Mouse (Mus musculus) heart, postnatal 4 days (tissue): ENCODE data around the gene Gm28043. TPM values are rescaled to one million over a fixed set of nuclear protein-coding genes. Genes with fewer than 3 reads are reported as not detected.
"Not testable (repeated sequence)": the region's sequence is repeated elsewhere in the genome, so short reads cannot be mapped to it uniquely, and the experiment has no call there.

Experiments used
- DNase-seq: peaks from one replicate; pipeline ENCODE4 v3.0.0; 2021
- total RNA-seq, 2 experiments: library from RNA; stranded (reverse); gene quantifications; 2 replicates each; pipeline ENCODE4 v1.2.3; 2021

The Gm28043 gene
- total RNA-seq, 2 experiments from 2014 or later, result 2.5 to 2.6 TPM

DNA sequence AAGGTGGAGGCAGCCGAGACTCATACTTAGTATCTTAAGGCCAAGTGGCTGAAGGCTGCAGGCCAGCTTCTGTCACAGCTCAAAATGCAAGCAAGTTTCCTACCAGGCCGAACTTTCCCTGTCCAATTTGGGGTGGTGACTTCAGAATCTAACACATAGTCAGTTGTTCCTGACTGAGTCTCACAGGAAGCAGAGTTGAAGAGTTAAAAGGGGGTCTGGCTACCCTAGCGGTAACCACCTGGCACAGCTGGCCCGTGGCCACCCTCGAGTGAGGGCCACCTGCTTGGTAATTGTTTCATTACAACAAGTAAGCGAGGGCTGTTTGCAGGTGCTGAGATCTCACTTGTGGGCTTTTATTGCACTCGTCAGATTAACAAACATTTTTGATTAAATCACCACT, 97.9 kb downstream of the Gm28043 start:
- no peak for DNase-seq

DNA sequence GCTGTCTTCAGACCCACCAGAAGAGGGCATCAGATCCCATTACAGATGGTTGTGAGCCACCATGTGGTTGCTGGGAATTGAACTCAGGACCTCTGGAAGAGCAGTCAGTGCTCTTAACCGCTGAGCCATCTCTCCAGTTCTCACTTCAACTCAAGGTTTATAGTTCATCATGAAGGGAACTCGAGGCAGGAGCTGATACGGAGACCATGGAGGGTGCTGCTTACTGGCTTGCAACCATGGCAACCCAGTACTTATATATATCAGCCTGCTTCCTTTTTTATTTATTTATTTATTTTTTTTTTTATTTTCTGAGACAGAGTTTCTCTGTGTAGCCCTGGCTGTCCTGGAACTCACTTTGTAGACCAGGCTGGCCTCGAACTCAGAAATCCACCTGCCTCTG, 99.1 kb downstream of the Gm28043 start:
- DNase-seq, result not testable (repeated sequence)

DNA sequence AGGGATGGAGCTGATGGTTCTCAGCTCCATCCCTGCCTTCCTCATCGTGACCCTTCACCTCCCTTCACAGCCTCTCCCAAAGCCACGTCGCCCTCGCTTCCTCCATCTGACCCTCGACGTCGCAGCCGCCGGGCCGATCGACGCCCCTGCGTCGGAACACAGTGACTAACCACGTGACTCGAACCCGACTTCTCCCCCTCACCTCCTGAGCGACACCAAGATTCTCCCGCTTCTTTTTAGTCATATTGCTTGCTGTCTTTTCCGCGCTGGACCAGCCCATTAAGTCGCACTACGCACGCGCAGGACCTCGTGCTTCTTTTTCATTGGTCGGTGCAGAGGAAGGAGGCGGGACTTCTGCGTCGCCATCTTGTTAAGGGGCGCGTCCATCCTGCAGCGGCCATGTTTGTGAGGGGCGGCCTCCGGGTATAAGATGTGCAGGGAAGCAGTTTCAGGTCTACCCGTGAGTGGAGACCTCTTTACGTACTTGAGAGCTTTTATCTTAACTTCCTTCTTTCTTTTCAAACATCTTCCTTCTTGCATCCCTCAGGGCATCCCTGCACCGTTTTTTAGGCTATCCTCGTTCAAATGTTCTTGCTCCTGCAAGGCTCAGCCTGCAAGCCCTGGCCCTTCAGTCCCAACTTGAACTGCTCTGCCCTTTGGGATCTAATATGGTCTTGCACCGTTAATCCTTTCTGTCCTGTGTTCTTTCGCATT, 102.2 kb downstream of the Gm28043 start, which contains the start of gene Ccdc167:
Ccdc167 (minus strand) TSS at position 313 of the 714 bp plus-strand sequence.
- DNase-seq, result peak; percentile 98

DNA sequence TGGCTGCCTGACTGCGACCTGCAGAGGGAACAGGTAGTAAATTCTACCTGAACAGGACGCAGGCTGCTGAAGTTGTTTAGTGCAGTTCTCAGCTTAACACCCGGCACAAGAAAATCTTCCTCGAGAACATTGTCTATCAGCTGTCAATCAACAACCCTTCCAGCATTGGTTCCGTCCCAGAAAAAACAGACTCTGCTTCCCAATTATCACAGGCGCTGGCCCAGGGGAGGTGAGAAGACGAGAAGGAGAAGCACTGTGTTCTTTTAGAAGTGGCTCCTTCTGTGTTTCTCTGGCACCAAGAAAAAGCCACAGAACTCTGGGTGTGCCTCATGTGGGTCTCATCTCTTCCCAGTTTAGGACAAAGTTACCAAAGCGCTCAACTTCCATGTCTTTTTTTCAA, 104.0 kb downstream of the Gm28043 start:
- no peak for DNase-seq

DNA sequence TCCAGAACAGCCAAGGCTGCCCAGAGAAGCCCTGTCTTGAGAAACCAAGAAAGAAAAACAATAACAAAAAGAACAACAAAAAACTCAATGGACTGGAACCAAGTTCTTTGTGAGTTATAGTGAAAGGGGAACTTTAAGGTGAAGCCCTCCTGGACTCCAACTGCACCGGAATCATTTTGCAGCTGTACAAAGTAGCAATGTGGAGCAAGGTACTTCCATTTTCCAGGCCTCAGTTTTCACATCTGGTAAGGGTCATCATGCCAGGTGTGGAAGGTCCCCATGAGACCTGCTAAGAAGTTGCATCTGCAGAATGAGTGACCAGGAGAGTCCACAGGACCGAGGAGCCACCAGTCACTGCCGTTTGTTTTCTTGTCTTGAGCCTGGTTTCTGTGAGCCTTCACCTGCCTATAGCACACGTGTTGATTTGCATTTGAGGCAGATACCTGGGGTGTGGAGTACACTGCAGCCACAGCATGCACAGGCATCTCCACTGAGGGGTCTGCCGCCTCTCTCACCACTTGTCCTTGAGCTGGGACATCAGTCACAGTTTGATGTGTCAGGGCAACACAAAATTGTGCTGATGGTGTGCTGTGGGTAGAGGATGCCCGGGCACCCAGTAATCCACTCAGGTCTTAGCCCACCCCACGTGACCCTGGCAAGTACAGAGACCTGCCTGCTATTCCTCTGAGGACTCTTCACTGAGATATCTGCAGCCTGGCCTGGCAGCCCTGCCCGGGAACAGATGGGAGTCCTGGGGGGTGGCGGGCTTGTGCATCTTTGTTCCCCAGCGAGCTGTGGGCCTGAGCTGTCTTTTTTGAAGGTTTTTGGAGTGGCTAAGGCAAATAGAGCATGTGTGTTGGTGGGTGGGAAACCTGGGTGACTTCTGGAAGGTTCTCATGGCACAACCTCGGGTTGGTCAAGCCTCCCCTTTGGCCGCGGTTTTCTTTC, 105.2 kb downstream of the Gm28043 start:
- no peak for DNase-seq

DNA sequence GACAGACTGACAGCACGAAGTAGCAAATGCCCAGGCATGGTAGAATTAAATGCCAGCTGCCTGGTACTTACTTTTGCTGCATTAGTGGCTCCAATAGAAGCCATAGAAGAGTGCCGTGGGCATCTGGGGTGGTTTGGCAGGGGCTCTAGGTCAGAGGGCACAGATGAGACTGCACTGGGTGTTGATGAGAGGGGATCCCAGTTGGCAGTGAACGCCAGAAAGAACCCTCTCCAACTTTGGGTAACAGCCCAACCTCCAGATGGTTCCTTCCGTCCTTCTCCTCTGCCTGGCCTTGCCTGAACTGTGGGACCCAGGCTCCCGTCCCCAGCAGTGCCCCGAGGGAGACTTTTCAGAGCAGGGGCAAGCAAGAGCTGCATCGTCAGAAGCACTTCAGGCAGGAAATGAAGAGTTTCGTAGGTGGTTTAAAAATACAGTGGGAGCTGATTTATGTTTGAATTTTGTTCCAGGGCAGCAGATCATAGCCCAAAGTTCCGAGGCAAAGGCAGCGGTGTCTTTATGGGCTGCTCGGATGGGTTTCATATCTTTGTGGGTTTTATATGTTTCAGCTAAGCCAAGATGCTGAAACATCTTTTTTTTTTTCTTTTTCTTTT, 106.2 kb downstream of the Gm28043 start:
- no peak for DNase-seq

DNA sequence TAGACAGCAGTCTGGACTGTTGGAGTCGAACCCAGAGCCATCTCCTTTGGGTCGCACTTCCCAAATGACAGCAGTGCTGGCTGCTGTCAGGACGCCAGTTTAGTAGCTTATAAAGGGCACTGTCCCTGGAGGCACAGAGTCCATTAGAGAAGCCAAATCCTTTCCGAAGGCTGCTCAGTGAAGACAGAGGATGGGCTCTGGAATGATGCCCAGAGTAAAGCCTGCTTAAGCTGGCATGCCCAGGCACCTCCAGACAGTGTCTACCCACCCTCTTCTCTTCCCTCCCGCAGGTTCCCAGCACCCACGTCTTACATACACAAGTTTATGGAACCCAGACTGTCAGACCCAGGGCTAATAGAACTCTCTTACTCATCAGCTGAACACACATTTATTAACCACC, 109.9 kb downstream of the Gm28043 start:
- DNase-seq, result no peak

DNA sequence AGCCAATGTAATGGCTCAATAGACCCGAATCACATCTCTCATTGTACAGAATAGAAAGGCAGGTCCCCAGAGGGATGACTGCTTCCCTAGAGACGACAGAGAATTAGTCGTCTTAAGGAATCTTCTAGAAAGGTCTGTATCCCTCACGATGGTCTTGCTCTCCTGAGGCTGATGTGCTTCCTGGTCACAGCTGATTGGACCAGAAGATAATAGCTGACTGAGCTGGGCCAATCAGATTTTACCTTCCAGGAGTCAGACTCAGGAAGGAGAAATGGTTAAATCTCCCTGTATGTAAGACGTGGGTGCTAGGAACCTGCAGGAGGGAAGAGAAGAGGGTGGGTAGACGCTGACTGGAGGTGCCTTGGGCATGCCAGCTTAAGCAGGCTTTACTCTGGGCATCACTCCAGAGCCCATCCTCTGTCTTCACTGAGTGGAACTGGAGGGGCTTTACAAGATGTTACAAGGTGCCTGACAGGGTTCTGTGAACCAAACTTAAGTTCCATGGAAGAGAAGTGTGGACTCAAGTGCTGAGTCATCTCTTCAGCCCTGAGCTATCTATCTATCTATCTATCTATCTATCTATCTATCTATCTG, 110.4 kb downstream of the Gm28043 start:
- DNase-seq, result no peak

DNA sequence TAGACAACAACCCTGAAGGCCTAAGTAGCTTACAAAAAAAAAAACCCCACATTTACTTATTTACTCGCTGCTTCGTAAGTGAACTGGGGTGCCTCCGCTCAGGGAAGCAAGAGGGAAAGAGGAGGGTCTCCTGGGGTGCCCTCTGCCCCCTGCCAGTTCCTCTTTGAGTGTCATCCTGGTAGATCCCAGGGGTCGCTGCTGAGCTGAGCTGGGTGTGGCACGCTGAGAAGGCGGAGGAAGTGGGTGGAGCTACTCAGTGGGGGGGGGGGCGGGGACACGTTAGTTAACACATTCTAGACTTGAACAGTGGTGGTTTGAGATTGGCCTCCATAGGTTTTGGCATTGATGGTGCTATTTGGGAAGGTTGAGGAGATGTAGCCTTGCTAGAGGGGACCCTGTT, 113.4 kb downstream of the Gm28043 start:
- DNase-seq, result no peak

DNA sequence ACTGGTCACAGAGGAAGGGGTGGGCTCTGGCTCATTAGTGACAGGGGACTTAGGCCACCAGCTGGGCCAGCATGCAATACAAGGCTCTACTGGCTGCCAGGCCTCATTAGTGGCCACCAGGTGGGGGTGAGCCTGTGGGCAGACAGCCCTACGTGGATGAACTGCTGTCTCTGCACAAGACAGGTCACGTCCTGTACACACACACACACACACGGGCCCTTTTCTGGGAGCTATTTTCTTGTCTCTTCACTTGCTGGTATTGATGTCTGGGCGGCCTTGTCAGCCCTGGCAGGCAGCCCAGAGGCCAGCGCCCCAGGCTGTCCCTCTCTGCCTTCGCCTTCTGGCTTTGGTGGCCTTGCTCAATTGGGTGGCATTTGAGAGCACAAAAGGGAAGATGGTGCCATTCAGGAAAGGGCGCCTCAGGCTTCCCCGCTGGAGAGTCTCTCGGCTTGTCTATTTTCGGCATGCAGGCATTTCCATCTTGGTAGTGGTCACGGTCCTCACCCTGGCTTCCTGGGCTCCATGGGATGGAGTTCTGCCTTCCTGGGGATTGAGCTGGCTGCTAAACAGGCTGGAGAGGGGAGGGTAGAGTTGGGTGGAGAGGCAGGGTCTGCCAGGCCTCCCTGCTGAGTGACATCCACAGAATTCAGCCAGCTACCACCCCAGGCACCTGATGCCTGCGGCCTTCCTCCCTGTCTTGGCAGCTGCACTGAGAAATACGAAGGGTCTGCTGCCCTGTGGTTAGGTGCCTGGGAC, 116.0 kb downstream of the Gm28043 start:
- peak; percentile 47 for DNase-seq

DNA sequence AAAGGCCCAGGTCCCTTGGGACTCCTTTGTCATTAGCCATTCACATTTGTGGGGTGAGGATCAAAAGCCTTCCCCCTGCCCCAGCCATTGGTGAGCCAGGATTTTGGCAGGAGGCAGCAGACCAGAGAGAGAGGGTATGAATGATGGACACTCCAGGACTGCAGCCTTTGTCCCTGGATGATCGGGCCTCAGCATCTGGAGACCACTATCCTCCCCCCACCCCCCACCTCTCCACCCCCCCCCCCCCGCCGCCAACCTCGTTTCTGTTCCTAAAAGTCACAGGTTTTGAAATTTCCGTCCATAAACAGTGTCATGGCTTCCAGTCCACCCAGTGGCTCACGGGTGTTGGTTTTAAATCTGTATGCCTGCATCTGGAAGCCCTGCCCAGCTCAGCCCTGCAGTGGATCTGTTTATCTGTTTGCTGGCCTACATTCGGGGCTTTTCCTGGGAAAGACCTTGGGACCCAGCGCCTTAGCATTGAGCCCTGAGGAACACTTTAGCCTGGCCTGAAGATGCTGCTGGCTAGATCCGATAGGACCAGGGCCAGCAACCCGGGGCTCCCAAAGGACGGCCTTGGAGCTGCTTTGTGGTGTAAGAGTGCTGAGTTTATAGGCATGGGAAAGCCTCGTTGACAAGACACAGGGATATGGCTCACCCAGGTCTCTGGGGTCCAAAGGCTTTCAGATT, 116.7 kb downstream of the Gm28043 start:
- no peak for DNase-seq

DNA sequence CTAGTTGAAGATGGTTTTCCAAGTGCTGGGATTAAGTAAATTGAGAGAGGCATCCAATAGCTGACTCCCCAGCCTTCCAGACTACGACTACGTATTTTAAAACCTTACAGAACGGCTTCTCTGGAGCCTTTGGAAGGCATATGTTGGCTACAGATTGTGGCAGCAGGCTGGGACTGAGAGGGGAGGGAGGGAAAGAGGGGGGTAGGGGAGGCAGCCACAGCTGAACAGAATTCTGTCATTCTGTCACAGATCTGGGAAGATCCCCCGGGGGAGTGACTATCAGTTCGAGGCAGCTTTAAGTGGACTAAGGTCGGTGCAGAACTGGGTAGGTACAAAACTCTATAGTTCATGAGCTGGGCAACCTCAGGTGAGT, 117.3 kb downstream of the Gm28043 start:
- no peak for DNase-seq

DNA sequence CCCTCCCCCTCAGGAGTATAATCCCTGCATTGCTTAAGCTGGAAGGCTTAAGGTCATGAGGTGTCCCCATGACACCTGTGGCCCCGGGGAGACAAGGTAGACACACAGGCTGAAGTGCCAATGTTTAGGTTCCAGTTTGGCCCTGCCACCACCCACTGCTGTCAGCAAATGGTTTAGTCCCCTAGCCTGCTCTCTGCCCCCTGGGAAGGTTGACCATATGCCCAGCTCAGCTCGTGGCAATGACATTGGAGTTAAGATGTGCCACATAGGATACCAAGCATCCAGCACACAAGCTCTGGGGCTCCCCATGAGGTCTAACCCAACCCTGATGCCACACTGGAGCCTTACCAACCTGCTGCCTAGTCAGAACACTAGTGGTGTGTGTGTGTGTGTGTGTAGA, 117.8 kb downstream of the Gm28043 start:
- DNase-seq, result no peak

DNA sequence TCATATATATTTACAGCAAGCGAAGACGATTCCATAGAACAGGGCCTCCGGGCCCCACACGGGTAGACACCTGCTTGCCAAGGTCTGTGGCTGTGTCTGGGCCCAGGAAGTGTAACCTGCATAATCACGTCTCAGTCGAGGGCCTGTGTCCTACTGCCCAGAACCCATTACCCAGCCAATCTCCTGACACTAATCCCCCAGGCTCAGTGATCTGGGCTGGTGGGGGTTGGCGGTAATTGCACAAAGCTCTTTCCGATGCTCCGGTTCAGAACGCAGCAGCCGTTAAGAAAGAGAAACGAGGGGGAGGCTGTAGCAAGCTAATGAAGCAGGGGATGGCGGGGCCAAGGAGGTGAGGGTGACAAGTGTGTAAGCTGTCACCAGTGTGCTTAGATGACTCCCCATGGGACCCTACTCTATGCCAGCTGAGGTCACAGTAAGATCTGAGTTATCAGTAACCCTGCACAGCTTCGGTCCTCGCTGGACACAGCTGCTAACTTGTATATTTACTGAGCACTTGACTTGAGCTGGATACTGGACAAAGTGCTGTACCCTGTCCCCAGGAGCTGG, 121.9 kb downstream of the Gm28043 start:
- DNase-seq, result no peak

DNA sequence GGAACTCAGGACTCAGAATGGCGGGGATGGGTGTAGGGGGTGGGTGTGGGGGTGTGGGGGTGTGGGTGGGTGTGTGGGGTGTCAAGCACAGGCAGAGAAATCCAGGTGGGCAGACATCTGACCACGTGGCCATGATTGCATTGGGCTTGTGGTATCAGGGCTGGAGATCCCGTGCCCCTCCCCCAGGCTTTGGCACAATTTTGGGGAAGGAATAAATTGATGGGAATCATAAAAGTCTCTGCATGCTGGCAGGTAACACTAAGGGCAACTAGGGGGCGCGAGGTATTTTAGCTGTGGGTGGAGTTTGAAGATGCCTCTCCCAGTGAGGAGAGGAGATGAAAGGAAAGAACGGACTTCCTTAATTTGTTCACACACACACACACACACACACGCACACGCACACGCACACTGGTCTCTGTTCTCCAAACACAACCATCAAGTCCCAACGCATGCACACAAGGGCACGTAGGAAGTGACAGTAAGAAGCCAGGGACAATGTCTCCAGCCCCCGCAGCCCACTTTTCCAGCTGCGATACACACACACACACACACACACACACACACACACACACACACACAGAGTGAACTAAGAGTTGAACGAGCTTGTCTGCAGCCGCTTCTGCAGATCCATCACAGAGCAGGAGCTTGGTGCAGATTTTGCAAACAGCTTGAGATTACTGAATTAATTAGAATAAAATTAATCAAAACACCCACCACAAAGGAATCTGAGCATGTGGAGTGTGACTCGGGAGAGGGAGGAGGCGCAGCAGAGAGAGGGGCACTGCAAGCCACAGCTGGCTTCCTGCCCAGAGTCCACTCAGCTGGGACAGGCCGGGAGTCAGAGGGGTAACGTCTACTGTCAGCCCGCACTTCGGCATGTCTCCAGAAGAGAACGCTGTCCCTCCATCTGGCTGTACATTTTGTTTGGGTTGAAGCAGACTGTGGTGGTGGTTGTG, 123.5 kb downstream of the Gm28043 start:
- peak; percentile 84 for DNase-seq

DNA sequence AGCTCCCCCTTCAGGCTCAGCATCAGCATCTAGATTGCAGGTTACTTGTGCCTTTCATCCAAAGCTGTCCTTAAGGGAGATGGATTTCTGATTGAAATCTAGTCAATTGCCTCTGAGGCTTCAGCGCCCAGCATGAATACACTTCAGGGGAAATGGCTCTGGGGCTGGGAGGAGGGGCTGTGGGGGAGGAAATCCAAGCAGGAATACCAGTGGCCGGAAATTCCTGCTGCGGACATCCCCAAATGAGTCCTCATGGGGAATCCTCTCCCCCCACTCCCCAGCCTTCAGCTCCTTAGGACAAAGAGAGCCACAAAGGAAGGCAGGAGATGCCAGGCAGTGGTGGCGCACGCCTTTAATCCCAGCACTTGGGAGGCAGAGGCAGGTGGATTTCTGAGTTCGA, 132.8 kb downstream of the Gm28043 start:
- no peak for DNase-seq
